Mouse (Mus musculus) CH12.LX (cell line): ENCODE results near the gene Ap5z1.

ENCODE experiments used
- NRF1 ChIP-seq: IDR thresholded peaks from 2 replicates; pipeline ENCODE4 v1.6.1; 2014; ENCODE audit warnings: low read depth, mild to moderate bottlenecking, inconsistent platforms, low read length, improper control_type of control experiment, moderate library complexity
- USF1 ChIP-seq: IDR thresholded peaks from 2 replicates; pipeline ENCODE4 v1.6.1; 2014; ENCODE audit warnings: low read depth, mild to moderate bottlenecking, inconsistent platforms, low read length, improper control_type of control experiment

GRCm38 (mm10) chr5:142502414-142502813, 38.7 kb downstream of the Ap5z1 start:
- TF ChIP-seq NRF1: no peak
- TF ChIP-seq USF1: peak; percentile 15; the same call in 1 of the 2 replicates
